Mouse (Mus musculus): ENCODE measurements around the gene Aass. TPM values are rescaled to one million over a fixed set of nuclear protein-coding genes. Genes with fewer than 3 reads are reported as not detected.
"Not testable (repeated sequence)": the region's sequence is repeated elsewhere in the genome, so short reads cannot be mapped to it uniquely, and the experiment has no call there.

Aass gene
- polyA plus RNA-seq, 1 experiment from 2014 or later, result 1.6 TPM

DNA sequence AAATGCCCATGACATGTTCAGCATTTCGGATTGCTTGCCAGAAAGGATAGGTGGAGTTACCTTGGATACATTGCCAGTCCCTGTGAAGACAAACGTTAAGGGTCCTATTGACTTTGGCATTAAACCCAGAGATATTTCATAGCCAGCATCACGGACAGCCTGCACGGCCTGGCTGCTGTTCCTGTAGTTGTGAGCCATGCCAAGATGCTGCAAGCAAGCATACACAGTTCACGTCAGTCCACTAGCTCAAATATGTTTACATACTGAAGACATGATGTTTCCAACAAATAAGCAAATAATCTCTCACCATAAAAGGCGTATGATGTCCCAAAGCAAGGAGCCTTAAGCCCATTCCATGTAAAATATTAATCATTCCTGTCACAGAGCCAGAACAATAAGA is 18.0 kb downstream of the Aass start:
- Histone ChIP-seq H3K4me3 (replicated peaks) (no peak overlapping the region), H3K4me2 (replicated peaks) (no peak overlapping the region), H3K9me3 (no peaks in the 10 kb centered on the region), H3K27me3 (replicated peaks) (no peaks in the 10 kb centered on the region), H3K36me3 (no peaks in the 10 kb centered on the region), H3K4me1 (replicated peaks) (no peaks in the 10 kb centered on the region), H3K27ac (no peak overlapping the region), H3K9ac (no peak overlapping the region)
- ATAC-seq, result no peak
- WGBS, result 68% methylated on average over 6 of the region's 6 CpGs

GRCm38 (mm10) chr6:23107069-23107468 is 25.7 kb downstream of the Aass start:
- Histone ChIP-seq H3K4me3 (replicated peaks) (no peak overlapping the region), H3K27me3 (replicated peaks) (no peaks in the 10 kb centered on the region)
- 73% methylated on average over 4 of the region's 4 CpGs for WGBS

GRCm38 (mm10) chr6:23106373-23106772 is 26.4 kb downstream of the Aass start:
- no peak for ATAC-seq
- Histone ChIP-seq H3K9ac (no peak overlapping the region), H3K36me3 (no peaks in the 10 kb centered on the region), H3K4me1 (replicated peaks) (no peaks in the 10 kb centered on the region), H3K27me3 (replicated peaks) (no peaks in the 10 kb centered on the region), H3K4me2 (replicated peaks) (no peak overlapping the region), H3K4me3 (replicated peaks) (no peak overlapping the region), H3K9me3 (no peaks in the 10 kb centered on the region), H3K27ac (no peak overlapping the region)
- 41% methylated on average over 4 of the region's 4 CpGs for whole genome bisulfite sequencing

More at GRCm38 (mm10) chr6:23107069-23107468, 25.7 kb downstream of the Aass start:
- ATAC-seq, result no peak
- Histone ChIP-seq H3K4me2 (replicated peaks) (no peak overlapping the region), H3K9me3 (no peaks in the 10 kb centered on the region), H3K9ac (no peak overlapping the region), H3K36me3 (no peaks in the 10 kb centered on the region), H3K27ac (no peak overlapping the region), H3K4me1 (replicated peaks) (no peaks in the 10 kb centered on the region)

DNA sequence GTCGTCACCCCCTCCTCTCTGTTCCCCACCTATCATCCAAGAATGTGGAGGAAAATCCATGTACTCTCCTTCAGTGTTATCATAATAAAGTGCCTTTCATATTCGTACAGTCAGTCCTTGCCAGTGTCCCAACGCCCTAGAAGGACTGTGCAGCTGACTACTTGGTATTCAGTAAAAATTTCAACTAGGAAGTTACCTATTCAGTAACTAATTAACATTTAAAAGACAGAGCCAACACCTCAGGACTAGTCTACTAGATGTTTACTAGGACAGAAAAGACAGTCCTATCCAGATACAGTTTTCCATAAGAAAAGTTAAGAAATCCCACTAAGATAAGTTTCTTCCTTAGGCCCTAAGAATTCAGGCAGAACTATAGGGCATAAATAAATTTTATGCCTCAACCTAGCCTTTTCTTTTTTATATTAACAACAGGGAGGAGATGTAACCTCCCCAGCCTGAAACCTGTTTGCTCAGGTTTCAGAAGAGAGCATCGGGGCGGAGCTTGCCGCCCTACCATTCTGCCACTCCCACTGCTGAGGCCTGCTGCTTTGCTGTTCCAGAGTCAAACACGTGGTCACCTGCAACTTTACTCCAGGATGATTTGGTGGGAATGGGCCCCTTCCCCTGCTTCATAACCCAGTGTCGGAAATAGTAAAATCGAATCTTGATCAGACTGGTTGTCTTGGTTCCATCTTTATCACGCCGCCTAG is 42.3 kb downstream of the Aass start:
- not testable (repeated sequence) for H3K4me2 ChIP-seq (replicated peaks); H3K4me3 ChIP-seq (replicated peaks); ATAC-seq; H3K9ac ChIP-seq; H3K9me3 ChIP-seq; H3K36me3 ChIP-seq; H3K4me1 ChIP-seq (replicated peaks); H3K27ac ChIP-seq; H3K27me3 ChIP-seq (replicated peaks)
- 89% methylated on average over 11 of the region's 11 CpGs for WGBS

DNA sequence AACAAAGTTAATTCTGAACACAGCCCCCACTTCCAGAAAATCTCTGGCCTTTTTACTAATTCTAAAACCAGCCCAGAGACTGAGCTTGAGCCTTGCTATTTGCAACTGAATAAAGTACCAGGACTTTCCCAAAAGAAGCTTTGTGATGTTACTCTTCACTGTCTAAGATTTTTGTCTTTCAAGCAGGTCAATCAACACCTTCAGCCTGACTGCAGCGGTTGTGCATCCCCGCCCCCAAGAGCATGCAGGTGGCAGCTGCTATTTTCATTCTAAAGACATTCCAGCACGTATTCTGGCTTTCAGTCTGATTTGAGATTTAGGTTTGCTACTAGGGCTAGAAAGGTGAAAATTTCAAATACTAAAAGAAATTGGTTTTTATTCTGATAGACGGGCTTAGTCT is 43.5 kb downstream of the Aass start:
- H3K9me3 ChIP-seq; H3K36me3 ChIP-seq; H3K4me3 ChIP-seq (replicated peaks); H3K27me3 ChIP-seq (replicated peaks); ATAC-seq; H3K4me2 ChIP-seq (replicated peaks); H3K9ac ChIP-seq; H3K27ac ChIP-seq; H3K4me1 ChIP-seq (replicated peaks): not testable (repeated sequence)
- 87% methylated on average over 4 of the region's 4 CpGs for WGBS

DNA sequence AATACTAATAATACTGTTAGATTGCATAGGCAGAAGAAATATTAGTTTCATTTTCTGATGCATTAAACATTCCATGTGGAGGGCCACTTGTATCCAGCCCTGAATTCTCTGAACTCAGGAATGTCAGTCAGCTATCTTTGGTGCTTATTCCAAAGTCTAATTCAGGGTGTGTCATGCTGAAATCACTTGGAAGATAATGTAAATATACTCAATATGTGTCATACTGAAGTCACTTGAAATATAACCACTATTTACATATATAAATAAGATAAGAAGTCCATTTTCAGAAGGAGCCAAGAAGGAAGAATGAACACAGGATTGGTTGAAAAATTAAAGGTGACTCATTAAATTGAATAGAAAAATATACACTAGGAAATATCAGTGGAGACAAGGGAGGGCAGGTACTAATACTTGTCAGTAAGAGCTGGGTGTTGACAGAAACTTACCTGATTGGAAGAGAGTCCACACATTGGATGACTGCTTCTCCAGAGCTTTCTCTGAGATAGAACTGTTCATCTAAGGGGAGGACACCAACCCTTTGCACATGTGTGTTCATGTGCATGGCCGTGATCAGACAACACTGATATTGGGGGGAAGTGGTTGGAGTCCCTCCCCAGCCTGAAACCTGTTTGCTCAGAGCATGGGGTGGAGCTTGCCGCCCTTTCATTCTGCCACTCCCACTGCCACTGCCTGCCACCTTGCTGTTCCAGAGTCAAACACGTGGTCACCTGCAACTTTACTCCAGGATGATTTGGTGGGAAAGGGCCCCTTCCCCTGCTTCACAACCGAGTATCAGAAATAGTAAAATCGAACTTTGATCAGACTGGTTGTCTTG is 48.0 kb downstream of the Aass start:
- WGBS, result 77% methylated on average over 5 of the region's 5 CpGs
- Histone ChIP-seq H3K9ac (no peak overlapping the region), H3K36me3 (no peaks in the 10 kb centered on the region), H3K9me3 (no peaks in the 10 kb centered on the region), H3K4me2 (replicated peaks) (no peak overlapping the region), H3K4me1 (replicated peaks) (no peaks in the 10 kb centered on the region), H3K4me3 (replicated peaks) (no peak overlapping the region), H3K27ac (0 out of 2 replicates have a peak overlapping the region, but pooled peaks have one; percentile 15), H3K27me3 (replicated peaks) (no peaks in the 10 kb centered on the region)
- ATAC-seq, result peak; percentile 86

- H3K27ac ChIP-seq, result no peak overlapping the region
These were observed 52.6 kb downstream of the Aass start for GRCm38 (mm10) chr6:23079991-23080680.

GRCm38 (mm10) chr6:23078273-23078672 is 54.5 kb downstream of the Aass start:
- Histone ChIP-seq H3K9ac (no peak overlapping the region), H3K27me3 (replicated peaks) (no peaks in the 10 kb centered on the region), H3K36me3 (no peaks in the 10 kb centered on the region), H3K9me3 (no peaks in the 10 kb centered on the region), H3K27ac (no peak overlapping the region), H3K4me1 (replicated peaks) (no peaks in the 10 kb centered on the region), H3K4me3 (replicated peaks) (no peak overlapping the region), H3K4me2 (replicated peaks) (no peak overlapping the region)
- 66% methylated on average over 2 of the region's 2 CpGs for WGBS
- no peak for ATAC-seq

More at GRCm38 (mm10) chr6:23079991-23080680, 52.6 kb downstream of the Aass start:
- H3K36me3 ChIP-seq, result no peaks in the 10 kb centered on the region
- no peaks in the 10 kb centered on the region for H3K4me1 ChIP-seq (replicated peaks)
- no peak overlapping the region for H3K9ac ChIP-seq
- 44% methylated on average over 3 of the region's 3 CpGs for WGBS
- peak; percentile 72 for ATAC-seq
- H3K9me3 ChIP-seq, result no peaks in the 10 kb centered on the region
- H3K27me3 ChIP-seq (replicated peaks), result no peaks in the 10 kb centered on the region
- H3K4me2 ChIP-seq (replicated peaks), result no peak overlapping the region
- H3K4me3 ChIP-seq (replicated peaks), result no peak overlapping the region

DNA sequence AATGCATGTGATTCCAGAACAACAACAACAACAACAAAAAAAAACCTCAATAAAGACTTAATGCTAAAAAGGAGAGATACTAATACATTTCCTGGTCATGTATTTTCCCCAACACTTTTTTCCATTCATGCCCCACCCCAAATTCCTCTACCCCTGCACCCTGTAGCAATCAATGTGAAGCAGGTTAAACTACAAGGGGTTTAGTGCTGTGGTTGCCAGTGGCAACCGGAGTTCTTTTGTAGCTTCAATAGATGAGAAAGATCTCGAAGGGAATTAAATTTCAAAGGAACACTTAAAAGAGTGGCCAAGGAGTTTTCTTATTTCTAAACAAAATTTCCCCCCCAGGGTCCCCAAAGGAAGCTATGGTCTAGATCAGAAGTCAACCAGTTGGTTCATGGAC is 56.7 kb downstream of the Aass start:
- H3K27me3 ChIP-seq (replicated peaks), result no peaks in the 10 kb centered on the region
- no peak overlapping the region for H3K4me2 ChIP-seq (replicated peaks)
- H3K36me3 ChIP-seq, result no peaks in the 10 kb centered on the region
- WGBS, result 76% methylated on average over 2 of the region's 2 CpGs
- H3K9me3 ChIP-seq, result no peaks in the 10 kb centered on the region
- H3K4me3 ChIP-seq (replicated peaks), result no peak overlapping the region
- no peak overlapping the region for H3K9ac ChIP-seq
- ATAC-seq, result no peak
- no peaks in the 10 kb centered on the region for H3K4me1 ChIP-seq (replicated peaks)
- no peak overlapping the region for H3K27ac ChIP-seq

DNA sequence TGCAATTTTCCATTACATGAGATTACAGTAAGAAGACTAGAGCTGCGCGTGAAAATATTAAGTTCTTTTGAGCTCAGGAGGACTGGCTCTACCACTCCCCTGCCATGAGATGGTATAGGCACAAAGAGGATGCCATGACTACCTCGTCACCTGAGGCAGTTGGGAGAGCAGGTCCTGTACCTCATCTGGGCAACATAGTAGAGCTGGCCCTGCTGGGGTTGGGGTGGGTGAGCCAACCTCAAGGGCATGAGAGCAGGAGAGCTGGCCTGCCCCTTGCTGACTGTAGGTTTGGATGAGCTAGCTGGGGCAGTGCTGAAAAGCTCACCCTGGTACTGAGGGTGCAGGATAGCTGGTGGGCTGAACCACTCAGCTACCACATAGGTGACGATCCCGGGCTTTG is 77.1 kb downstream of the Aass start:
- 85% methylated on average over 5 of the region's 5 CpGs for WGBS
- no peaks in the 10 kb centered on the region for H3K9me3 ChIP-seq
- no peaks in the 10 kb centered on the region for H3K4me1 ChIP-seq (replicated peaks)
- H3K9ac ChIP-seq, result no peak overlapping the region
- no peak overlapping the region for H3K27ac ChIP-seq
- H3K4me2 ChIP-seq (replicated peaks), result no peak overlapping the region
- no peak overlapping the region for H3K4me3 ChIP-seq (replicated peaks)
- H3K27me3 ChIP-seq (replicated peaks), result no peaks in the 10 kb centered on the region
- no peak for ATAC-seq
- no peaks in the 10 kb centered on the region for H3K36me3 ChIP-seq

DNA sequence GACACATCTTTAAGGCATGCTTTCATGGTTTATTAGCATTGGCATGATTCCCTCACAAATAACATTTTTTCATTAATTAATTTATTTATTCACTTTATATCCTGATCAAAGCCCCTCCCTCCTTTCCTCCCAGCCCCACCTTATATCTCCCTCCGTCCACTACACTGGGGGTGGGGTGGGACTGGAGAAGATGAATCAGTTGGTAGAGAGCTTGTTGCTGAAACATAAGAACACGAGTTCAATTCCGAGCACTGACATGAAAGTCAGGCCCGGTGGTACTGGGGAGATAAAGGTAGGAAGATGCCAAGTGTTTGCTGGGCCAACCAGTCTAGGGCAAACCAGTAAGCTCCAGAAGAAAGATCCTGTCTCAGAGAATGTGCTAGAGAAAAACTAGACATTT is 84.0 kb downstream of the Aass start:
- no peak overlapping the region for H3K9ac ChIP-seq
- H3K36me3 ChIP-seq, result no peaks in the 10 kb centered on the region
- no peak for ATAC-seq
- no peak overlapping the region for H3K27ac ChIP-seq
- H3K27me3 ChIP-seq (replicated peaks), result no peaks in the 10 kb centered on the region
- 90% methylated on average over 4 of the region's 4 CpGs for WGBS
- no peak overlapping the region for H3K4me3 ChIP-seq (replicated peaks)
- no peaks in the 10 kb centered on the region for H3K9me3 ChIP-seq
- no peaks in the 10 kb centered on the region for H3K4me1 ChIP-seq (replicated peaks)
- no peak overlapping the region for H3K4me2 ChIP-seq (replicated peaks)

- no peak for ATAC-seq
- whole genome bisulfite sequencing, result 50% methylated on average over 1 of the region's 1 CpGs
- Histone ChIP-seq H3K4me2 (replicated peaks) (no peak overlapping the region), H3K27me3 (replicated peaks) (no peaks in the 10 kb centered on the region), H3K9ac (no peak overlapping the region), H3K4me3 (replicated peaks) (no peak overlapping the region), H3K9me3 (no peaks in the 10 kb centered on the region), H3K4me1 (replicated peaks) (no peaks in the 10 kb centered on the region), H3K27ac (no peak overlapping the region), H3K36me3 (no peaks in the 10 kb centered on the region)
These were observed 104.5 kb downstream of the Aass start for GRCm38 (mm10) chr6:23028251-23028650.
